Mouse (Mus musculus) forebrain, embryonic 16.5 days (tissue): ENCODE measurements around the gene Gins3. TPM values are rescaled to one million over a fixed set of nuclear protein-coding genes. Genes with fewer than 3 reads are reported as not detected.
"Not testable (repeated sequence)": the region's sequence is repeated elsewhere in the genome, so short reads cannot be mapped to it uniquely, and the experiment has no call there.

Source experiments
- ATAC-seq: fragments of 200-750 bp; cut with Nextera tagmentation; 2 replicates; pipeline ENCODE4 v1.8.0; 2017; ENCODE audit warnings: mild to moderate bottlenecking, moderate library complexity
- H3K27ac ChIP-seq: fragments of 300-500 bp; sonication (generic); 2 replicates; pipeline ENCODE4 v1.5.1; 2014; ENCODE audit warnings: low read length, control low read depth
- H3K27me3 ChIP-seq: fragments of 300-500 bp; sonication (generic); replicated peaks from 2 replicates; pipeline ENCODE4 v1.6.1; 2014; ENCODE audit warnings: low read length; ENCODE audit not compliant: control insufficient read depth, insufficient read depth
- H3K36me3 ChIP-seq: fragments of 300-500 bp; sonication (generic); 2 replicates; pipeline ENCODE4 v1.6.1; 2014; ENCODE audit not compliant: control insufficient read depth, insufficient read depth
- H3K4me1 ChIP-seq: fragments of 300-500 bp; sonication (generic); replicated peaks from 2 replicates; pipeline ENCODE4 v1.6.1; 2014; ENCODE audit warnings: low read length; ENCODE audit not compliant: control insufficient read depth, insufficient read depth
- H3K4me2 ChIP-seq: fragments of 300-500 bp; sonication (generic); 2 replicates; pipeline ENCODE4 v1.6.1; 2014; ENCODE audit warnings: mild to moderate bottlenecking, low read length, control low read depth
- H3K4me3 ChIP-seq: fragments of 300-500 bp; sonication (generic); replicated peaks from 2 replicates; pipeline ENCODE4 v1.5.1; 2014; ENCODE audit warnings: mild to moderate bottlenecking, low read length, control low read depth
- H3K9ac ChIP-seq: fragments of 300-500 bp; sonication (generic); replicated peaks from 2 replicates; pipeline ENCODE4 v1.6.1; 2014; ENCODE audit warnings: low read depth, low read length, control low read depth
- H3K9me3 ChIP-seq: fragments of 300-500 bp; sonication (generic); 2 replicates; pipeline ENCODE4 v1.6.1; 2016; ENCODE audit warnings: low read length; ENCODE audit not compliant: control insufficient read depth
- WGBS: fragments of 180-500 bp; shearing (Covaris S2); extraction: QIAGEN DNeasy Blood & Tissue Kit; methylation state at CpG from one replicate; pipeline ENCODE4 v1.1.7; 2014; 5-methylcytosine and 5-hydroxymethylcytosine counted together
- polyA plus RNA-seq: library from polyadenylated mRNA; unstranded; fragments of >200 nt; fragmentation: Nextera tagmentation; extraction: Ambion mirVana; gene quantifications from 2 replicates; pipeline ENCODE4 v1.2.1, GENCODE M21; 2015

The Gins3 gene
- polyA plus RNA-seq, 1 experiment from 2014 or later = 10.8 TPM

- Histone ChIP-seq H3K36me3 (no peaks in the 10 kb centered on the region), H3K4me2 (no peak overlapping the region), H3K9me3 (no peaks in the 10 kb centered on the region), H3K4me1 (peaks cover 14% of the 10 kb centered on the region), H3K27ac (no peak overlapping the region), H3K9ac (no peak overlapping the region), H3K4me3 (no peak overlapping the region), H3K27me3 (no peaks in the 10 kb centered on the region)
- WGBS = 86% methylated on average over 8 of the region's 8 CpGs
- ATAC-seq = no peak
These were observed 27.8 kb downstream of the Gins3 start for GRCm38 (mm10) chr8:95661085-95661484.

GRCm38 (mm10) chr8:95661575-95661974 is 28.3 kb downstream of the Gins3 start:
- Histone ChIP-seq H3K36me3 (no peaks in the 10 kb centered on the region), H3K27ac (no peak overlapping the region), H3K4me3 (no peak overlapping the region), H3K27me3 (no peaks in the 10 kb centered on the region), H3K9ac (no peak overlapping the region), H3K4me1 (peaks cover 9% of the 10 kb centered on the region), H3K4me2 (no peak overlapping the region), H3K9me3 (no peaks in the 10 kb centered on the region)
- WGBS = 85% methylated on average over 6 of the region's 6 CpGs
- ATAC-seq = no peak

GRCm38 (mm10) chr8:95662885-95663598 is 29.8 kb downstream of the Gins3 start:
- Histone ChIP-seq H3K9me3 (no peaks in the 10 kb centered on the region), H3K4me1 (peaks cover 3% of the 10 kb centered on the region; the same call in 1 of the 2 replicates), H3K4me3 (no peak overlapping the region), H3K4me2 (no peak overlapping the region), H3K36me3 (no peaks in the 10 kb centered on the region), H3K27me3 (no peaks in the 10 kb centered on the region), H3K27ac (no peak overlapping the region), H3K9ac (no peak overlapping the region)
- WGBS = 87% methylated on average over 7 of the region's 7 CpGs
- no peak for ATAC-seq

GRCm38 (mm10) chr8:95663599-95663949 is 30.3 kb downstream of the Gins3 start:
- Histone ChIP-seq H3K4me2 (no peak overlapping the region), H3K9ac (no peak overlapping the region), H3K9me3 (no peaks in the 10 kb centered on the region), H3K4me3 (no peak overlapping the region), H3K27me3 (no peaks in the 10 kb centered on the region), H3K36me3 (no peaks in the 10 kb centered on the region), H3K27ac (no peak overlapping the region), H3K4me1 (peaks cover 3% of the 10 kb centered on the region; the same call in 1 of the 2 replicates)
- no peak for ATAC-seq
- 71% methylated on average over 4 of the region's 4 CpGs for WGBS

- H3K27me3 ChIP-seq, H3K9ac ChIP-seq, ATAC-seq, H3K4me3 ChIP-seq, H3K9me3 ChIP-seq, H3K4me1 ChIP-seq, H3K27ac ChIP-seq, H3K36me3 ChIP-seq, H3K4me2 ChIP-seq: not testable (repeated sequence)
- WGBS = 92% methylated on average over 11 of the region's 11 CpGs
These were observed 32.7 kb downstream of the Gins3 start for GRCm38 (mm10) chr8:95665813-95666452.

GRCm38 (mm10) chr8:95668163-95668958 is 35.1 kb downstream of the Gins3 start:
- H3K4me1 ChIP-seq = no peaks in the 10 kb centered on the region
- ATAC-seq = no peak
- H3K27ac ChIP-seq = no peak overlapping the region
- no peak overlapping the region for H3K4me3 ChIP-seq
- H3K27me3 ChIP-seq = no peaks in the 10 kb centered on the region
- H3K4me2 ChIP-seq = no peak overlapping the region
- no peaks in the 10 kb centered on the region for H3K9me3 ChIP-seq
- 59% methylated on average over 8 of the region's 8 CpGs for WGBS
- no peak overlapping the region for H3K9ac ChIP-seq
- no peaks in the 10 kb centered on the region for H3K36me3 ChIP-seq

GRCm38 (mm10) chr8:95669967-95670366 is 36.7 kb downstream of the Gins3 start:
- H3K9me3 ChIP-seq = no peaks in the 10 kb centered on the region
- no peak overlapping the region for H3K9ac ChIP-seq
- ATAC-seq = no peak
- no peaks in the 10 kb centered on the region for H3K36me3 ChIP-seq
- no peak overlapping the region for H3K4me2 ChIP-seq
- H3K27ac ChIP-seq = no peak overlapping the region
- H3K4me3 ChIP-seq = no peak overlapping the region
- no peaks in the 10 kb centered on the region for H3K27me3 ChIP-seq
- no peaks in the 10 kb centered on the region for H3K4me1 ChIP-seq
- WGBS = 85% methylated on average over 2 of the region's 2 CpGs

GRCm38 (mm10) chr8:95671861-95672260 is 38.6 kb downstream of the Gins3 start:
- H3K27ac ChIP-seq = no peak overlapping the region
- H3K36me3 ChIP-seq = no peaks in the 10 kb centered on the region
- H3K27me3 ChIP-seq = peaks cover 5% of the 10 kb centered on the region; the same call in 1 of the 2 replicates
- H3K4me1 ChIP-seq = no peaks in the 10 kb centered on the region
- no peak for ATAC-seq
- no peak overlapping the region for H3K4me2 ChIP-seq
- 74% methylated on average over 6 of the region's 6 CpGs for WGBS
- no peaks in the 10 kb centered on the region for H3K9me3 ChIP-seq
- no peak overlapping the region for H3K4me3 ChIP-seq
- H3K9ac ChIP-seq = no peak overlapping the region

- Histone ChIP-seq H3K27me3 (peaks cover 5% of the 10 kb centered on the region; the same call in 1 of the 2 replicates), H3K9ac (no peak overlapping the region), H3K9me3 (no peaks in the 10 kb centered on the region), H3K4me2 (no peak overlapping the region), H3K4me1 (no peaks in the 10 kb centered on the region), H3K4me3 (no peak overlapping the region), H3K27ac (no peak overlapping the region), H3K36me3 (no peaks in the 10 kb centered on the region)
- 73% methylated on average over 5 of the region's 5 CpGs for WGBS
- ATAC-seq = no peak
These were observed 39.6 kb downstream of the Gins3 start for GRCm38 (mm10) chr8:95672811-95673210.
